Mouse (Mus musculus) myocyte (in vitro differentiated cells): ENCODE measurements at regions not wholly inside any gene's neighbourhood (a gene's known extent, or its start where the extent isn't known, plus 50 kb on each side); places are given as distances from the start of the nearest gene placed in this dataset.

ENCODE experiments used
- CEBPB ChIP-seq: IDR thresholded peaks from 2 replicates; pipeline ENCODE4 v1.6.1; 2011; ENCODE audit warnings: mild to moderate bottlenecking, moderate library complexity; ENCODE audit not compliant: poor library complexity, insufficient read depth, severe bottlenecking
- POLR2A ChIP-seq: IDR thresholded peaks from one replicate; pipeline ENCODE4 v1.6.1; 2011; ENCODE audit warnings: low read depth, mild to moderate bottlenecking, control low read depth, moderate library complexity; ENCODE audit not compliant: insufficient read length
- POLR2AphosphoS2 ChIP-seq: IDR thresholded peaks from one replicate; pipeline ENCODE4 v1.6.1; 2011; ENCODE audit warnings: low read depth, control low read depth; ENCODE audit not compliant: insufficient read length
- SRF ChIP-seq: IDR thresholded peaks from one replicate; pipeline ENCODE4 v1.6.1; 2011; ENCODE audit warnings: low read depth; ENCODE audit not compliant: control insufficient read depth, insufficient read length
- TCF3 ChIP-seq: IDR thresholded peaks from one replicate; pipeline ENCODE4 v1.6.1; 2011; ENCODE audit warnings: low read depth, control low read depth; ENCODE audit not compliant: insufficient read length

GRCm38 (mm10) chr6:50942696-50943095 is 288.5 kb upstream of the Npvf start:
- TF ChIP-seq SRF (no peak), POLR2A (no peak), CEBPB (no peak), POLR2AphosphoS2 (no peak), TCF3 (no peak)
